Mouse (Mus musculus) cerebellum, adult 9-11 months (tissue): ENCODE measurements around the gene Opn1sw.

Source experiments
- DNase-seq: peaks from one replicate; pipeline ENCODE4 v3.0.0; 2022

The Opn1sw gene

GRCm38 (mm10) chr6:29388052-29388518, at the start of gene Opn1sw:
Gene Opn1sw, minus strand, starts transcription at chr6:29388468.
- no peak for DNase-seq

- DNase-seq = no peak
Observed at GRCm38 (mm10) chr6:29436461-29436934, 48.2 kb upstream of the Opn1sw start.

GRCm38 (mm10) chr6:29435940-29436451, 47.7 kb upstream of the Opn1sw start:
- no peak for DNase-seq

- no peak for DNase-seq
Observed at GRCm38 (mm10) chr6:29434911-29435691, 46.8 kb upstream of the Opn1sw start.

GRCm38 (mm10) chr6:29433804-29434795, 45.8 kb upstream of the Opn1sw start:
- DNase-seq = no peak

GRCm38 (mm10) chr6:29433038-29433803, 45.0 kb upstream of the Opn1sw start, which contains the start of gene Flnc:
Gene Flnc, plus strand, starts transcription at chr6:29433256.
- no peak for DNase-seq

GRCm38 (mm10) chr6:29432676-29433037, 44.4 kb upstream of the Opn1sw start:
- no peak for DNase-seq

- DNase-seq = no peak
Observed at GRCm38 (mm10) chr6:29432156-29432555, 43.9 kb upstream of the Opn1sw start.

- DNase-seq = no peak
Observed at GRCm38 (mm10) chr6:29431473-29431872, 43.2 kb upstream of the Opn1sw start.

- no peak for DNase-seq
Observed at GRCm38 (mm10) chr6:29430681-29431420, 42.6 kb upstream of the Opn1sw start.

GRCm38 (mm10) chr6:29428171-29428570, 39.9 kb upstream of the Opn1sw start:
- no peak for DNase-seq

GRCm38 (mm10) chr6:29426331-29426730, 38.1 kb upstream of the Opn1sw start:
- DNase-seq = no peak

- DNase-seq = no peak
Observed at GRCm38 (mm10) chr6:29425118-29425517, 36.9 kb upstream of the Opn1sw start.

GRCm38 (mm10) chr6:29420596-29420995, 32.3 kb upstream of the Opn1sw start:
- no peak for DNase-seq

- no peak for DNase-seq
Observed at GRCm38 (mm10) chr6:29415446-29415845, 27.2 kb upstream of the Opn1sw start.

- peak; percentile 37 for DNase-seq
Observed at GRCm38 (mm10) chr6:29406412-29406811, 18.1 kb upstream of the Opn1sw start.

GRCm38 (mm10) chr6:29402693-29403342, 14.6 kb upstream of the Opn1sw start:
- peak; percentile 47 for DNase-seq

- no peak for DNase-seq
Observed at GRCm38 (mm10) chr6:29399851-29400250, 11.6 kb upstream of the Opn1sw start.

- peak; percentile 85 for DNase-seq
Observed at GRCm38 (mm10) chr6:29397575-29397974, 9.3 kb upstream of the Opn1sw start.

GRCm38 (mm10) chr6:29396714-29397540, 8.7 kb upstream of the Opn1sw start:
- DNase-seq = no peak
